Mouse (Mus musculus) WW6 (cell line): ENCODE results near the gene Gvin1.
"Not testable (repeated sequence)": the region's sequence is repeated elsewhere in the genome, so short reads cannot be mapped to it uniquely, and the experiment has no call there.

ENCODE experiments used
- DNase-seq: peaks from one replicate; pipeline ENCODE4 v3.0.0-alpha.2; 2013; ENCODE audit warnings: low read depth, low spot score

The Gvin1 gene

GRCm38 (mm10) chr7:106215177-106215576 is at the start of gene Gvin1:
Gene Gvin1 (minus strand): TSS chr7:106215326.
- DNase-seq = not testable (repeated sequence)

GRCm38 (mm10) chr7:106251844-106252517 is 36.9 kb upstream of the Gvin1 start:
- DNase-seq = no peak

GRCm38 (mm10) chr7:106248922-106249321 is 33.8 kb upstream of the Gvin1 start:
- DNase-seq = no peak

- no peak for DNase-seq
These were observed 33.1 kb upstream of the Gvin1 start for GRCm38 (mm10) chr7:106248245-106248644.

- DNase-seq = no peak
These were observed 30.5 kb upstream of the Gvin1 start for GRCm38 (mm10) chr7:106245601-106246000.

- not testable (repeated sequence) for DNase-seq
These were observed 25.6 kb upstream of the Gvin1 start for GRCm38 (mm10) chr7:106240484-106241275.

- no peak for DNase-seq
These were observed 22.0 kb upstream of the Gvin1 start for GRCm38 (mm10) chr7:106237192-106237465.

GRCm38 (mm10) chr7:106236327-106237191 is 21.4 kb upstream of the Gvin1 start:
- DNase-seq = no peak

GRCm38 (mm10) chr7:106235596-106235995 is 20.5 kb upstream of the Gvin1 start:
- DNase-seq = no peak

- DNase-seq = not testable (repeated sequence)
These were observed 784 bp upstream of the Gvin1 start for GRCm38 (mm10) chr7:106215910-106216309.

GRCm38 (mm10) chr7:106213770-106214169 is 1.4 kb downstream of the Gvin1 start:
- not testable (repeated sequence) for DNase-seq

GRCm38 (mm10) chr7:106206630-106207029 is 8.5 kb downstream of the Gvin1 start:
- not testable (repeated sequence) for DNase-seq

GRCm38 (mm10) chr7:106177065-106177464 is 38.1 kb downstream of the Gvin1 start:
- DNase-seq = not testable (repeated sequence)

GRCm38 (mm10) chr7:106145013-106145754 is 69.9 kb downstream of the Gvin1 start:
- DNase-seq = not testable (repeated sequence)

GRCm38 (mm10) chr7:106141128-106141895 is 73.8 kb downstream of the Gvin1 start:
- not testable (repeated sequence) for DNase-seq

- not testable (repeated sequence) for DNase-seq
These were observed 97.8 kb downstream of the Gvin1 start for GRCm38 (mm10) chr7:106117090-106117948.
